Mouse (Mus musculus) heart, adult 11 months (tissue): ENCODE results near the gene Sgms1.

ENCODE experiments used
- DNase-seq: peaks from one replicate; pipeline ENCODE4 v3.0.0; 2022

Gene Sgms1

GRCm38 (mm10) chr19:32353447-32353846 lies 36.1 kb downstream of the Sgms1 start:
- peak; percentile 72 for DNase-seq

- DNase-seq: peak; percentile 89
Observed at GRCm38 (mm10) chr19:32348955-32349654, 40.4 kb downstream of the Sgms1 start.

- peak; percentile 78 for DNase-seq
Observed at GRCm38 (mm10) chr19:32347491-32347890, 42.0 kb downstream of the Sgms1 start.

- peak; percentile 90 for DNase-seq
Observed at GRCm38 (mm10) chr19:32346624-32347341, 42.7 kb downstream of the Sgms1 start.

DNA sequence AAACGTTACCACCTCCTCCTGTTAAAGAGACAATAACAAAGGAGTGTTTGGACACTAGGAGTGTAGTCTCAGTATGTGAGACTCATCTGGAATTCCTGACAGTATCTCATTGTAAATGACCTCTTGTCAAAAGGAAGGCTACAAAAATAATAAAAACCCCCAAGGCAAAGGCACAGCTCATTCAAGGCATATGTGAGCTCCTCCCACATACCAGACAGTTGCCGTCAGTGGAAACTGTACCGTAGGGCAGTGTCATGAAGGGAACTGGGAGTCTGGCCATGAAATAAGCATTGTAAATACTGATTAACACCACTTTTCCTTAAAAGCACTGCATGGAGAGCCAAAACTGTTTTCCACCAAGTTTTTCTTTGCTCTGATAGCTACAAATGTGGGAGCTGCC lies 43.3 kb downstream of the Sgms1 start:
- peak; percentile 98 for DNase-seq

GRCm38 (mm10) chr19:32345181-32345745 lies 44.3 kb downstream of the Sgms1 start:
- peak; percentile 87 for DNase-seq

DNA sequence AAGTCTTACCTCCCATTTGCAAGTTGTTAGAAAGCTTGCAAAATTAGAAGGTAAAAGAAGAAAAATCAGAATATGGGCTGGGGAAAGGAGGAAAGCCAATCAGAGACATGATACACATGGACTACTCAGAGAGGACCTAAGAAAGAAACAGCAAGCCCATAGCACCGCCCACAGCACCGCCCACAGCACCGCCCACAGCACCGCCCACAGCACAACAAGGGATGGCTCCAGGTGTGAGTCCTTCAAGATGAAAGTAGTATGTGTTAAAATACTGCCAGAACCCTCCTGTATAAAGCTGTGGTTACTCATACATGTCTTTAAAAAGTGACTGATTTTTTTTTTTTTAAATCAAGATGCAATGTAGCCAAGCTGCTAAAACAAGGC lies 44.8 kb downstream of the Sgms1 start:
- DNase-seq: peak; percentile 89

GRCm38 (mm10) chr19:32343937-32344737 lies 45.4 kb downstream of the Sgms1 start:
- peak; percentile 90 for DNase-seq

DNA sequence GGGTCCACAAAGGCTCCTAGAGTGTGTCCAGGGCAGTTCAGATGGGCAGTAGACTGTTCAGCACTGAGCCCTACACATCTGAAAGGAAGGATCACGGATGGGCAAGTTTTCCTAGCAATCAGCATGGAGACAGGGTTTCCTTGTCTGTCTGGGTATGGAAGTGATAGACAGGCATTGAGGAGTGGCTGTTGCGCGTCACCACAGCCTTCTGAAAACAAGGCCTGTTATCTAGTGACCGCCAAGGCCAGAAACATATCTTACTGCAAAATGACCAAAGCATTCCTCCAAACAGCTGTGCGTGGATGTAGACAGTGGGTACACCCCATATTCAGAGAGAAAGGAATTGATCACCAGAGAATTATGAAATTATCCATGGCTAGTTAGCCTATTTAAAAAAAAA lies 47.1 kb downstream of the Sgms1 start:
- no peak for DNase-seq

DNA sequence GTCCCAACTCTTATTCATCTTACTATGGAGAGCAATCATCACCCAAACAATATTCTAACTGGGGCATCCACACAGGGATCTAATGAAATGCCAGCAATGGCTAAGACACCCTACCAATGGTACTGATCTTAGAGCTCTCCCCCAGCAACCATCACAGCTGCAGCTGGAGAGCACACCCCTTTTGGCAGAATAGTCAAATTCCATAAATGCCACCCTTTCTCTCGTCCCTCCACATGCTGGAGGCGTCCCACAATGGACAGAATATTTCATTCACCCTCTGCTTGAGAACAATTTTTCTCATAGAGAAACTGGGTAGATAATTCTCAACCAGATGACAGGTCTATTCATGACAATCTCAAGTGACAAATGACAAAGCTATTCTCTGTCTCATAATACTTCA lies 48.4 kb downstream of the Sgms1 start:
- no peak for DNase-seq

GRCm38 (mm10) chr19:32340168-32340567 lies 49.3 kb downstream of the Sgms1 start:
- DNase-seq: no peak

- no peak for DNase-seq
Observed at GRCm38 (mm10) chr19:32337708-32338107, 51.8 kb downstream of the Sgms1 start.

DNA sequence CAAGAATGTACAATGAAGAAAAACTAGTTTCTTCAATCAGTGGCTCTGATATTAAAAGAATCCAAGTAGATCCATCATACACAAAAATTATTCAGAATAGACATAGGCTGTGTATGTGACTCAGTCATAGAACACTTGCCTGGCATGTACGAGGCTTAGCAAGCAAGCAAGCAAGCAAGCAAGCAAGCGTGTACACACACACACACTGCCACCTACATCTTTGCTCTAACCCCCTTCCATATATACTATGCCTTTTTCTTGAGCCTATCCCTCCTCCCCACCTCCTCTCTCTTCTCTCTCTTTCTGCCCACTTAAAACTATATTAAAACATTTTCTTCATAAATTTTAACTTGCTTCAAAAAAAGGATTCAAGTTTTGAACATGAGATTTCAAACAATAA lies 54.8 kb downstream of the Sgms1 start:
- DNase-seq: no peak

GRCm38 (mm10) chr19:32333544-32333943 lies 56.0 kb downstream of the Sgms1 start:
- DNase-seq: no peak

GRCm38 (mm10) chr19:32332779-32333460 lies 56.6 kb downstream of the Sgms1 start:
- no peak for DNase-seq

- peak; percentile 93 for DNase-seq
Observed at GRCm38 (mm10) chr19:32330231-32330630, 59.3 kb downstream of the Sgms1 start.

DNA sequence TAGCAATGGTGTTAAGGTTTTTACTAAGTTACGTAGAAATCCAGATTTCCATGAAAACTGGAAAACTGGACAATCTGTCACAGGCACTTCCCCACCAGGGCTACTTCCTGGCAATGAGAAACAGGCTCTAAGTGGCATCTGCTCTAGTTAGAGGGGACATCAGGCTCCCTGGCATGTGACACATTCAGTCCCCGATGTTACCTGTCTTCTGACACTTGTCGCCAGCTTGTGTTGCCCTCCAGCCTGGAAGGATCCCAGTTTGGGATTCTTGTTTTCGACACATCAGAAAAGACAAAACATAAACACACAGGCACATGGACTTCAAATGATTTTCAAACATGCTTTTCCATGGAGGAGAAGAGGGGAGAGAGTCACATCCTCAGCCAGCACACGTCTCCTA lies 60.0 kb downstream of the Sgms1 start:
- no peak for DNase-seq

- DNase-seq: peak; percentile 98
Observed at GRCm38 (mm10) chr19:32328089-32328828, 61.3 kb downstream of the Sgms1 start.

- DNase-seq: peak; percentile 95
Observed at GRCm38 (mm10) chr19:32326621-32327021, 62.9 kb downstream of the Sgms1 start.

GRCm38 (mm10) chr19:32326156-32326555 lies 63.4 kb downstream of the Sgms1 start:
- DNase-seq: peak; percentile 89

DNA sequence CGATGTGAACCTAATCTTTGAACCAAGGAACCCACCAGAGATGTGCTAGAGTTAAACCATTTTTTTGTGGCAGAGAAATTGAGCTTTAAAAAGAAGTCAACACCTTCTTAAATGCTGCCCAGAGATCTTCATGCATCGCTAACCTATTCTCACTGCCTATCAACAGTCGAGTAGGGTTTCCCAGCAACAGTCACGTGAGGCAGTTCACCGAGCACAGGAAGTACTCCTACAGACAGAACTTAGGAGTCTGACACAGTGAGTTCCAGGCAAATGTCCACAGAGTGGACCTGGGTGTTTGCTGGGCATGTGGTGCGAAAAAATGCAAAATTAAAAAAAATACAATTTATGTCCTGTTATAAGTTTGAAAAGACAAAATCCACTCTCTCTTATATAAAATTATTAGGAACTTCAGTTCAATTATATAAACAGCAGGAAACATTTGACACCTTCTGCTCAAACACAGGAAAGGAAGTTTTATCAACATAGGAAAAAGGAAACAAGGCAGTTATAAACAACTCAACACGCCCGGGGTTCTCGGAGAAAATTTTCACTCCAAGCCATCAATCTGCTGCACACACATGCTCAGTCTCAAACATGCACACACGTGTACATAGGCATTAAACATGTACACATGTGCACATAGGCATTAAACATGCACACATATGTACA lies 64.3 kb downstream of the Sgms1 start:
- DNase-seq: peak; percentile 97
